17 mouse cellular contexts compared by ENCODE assay signal in genomic region chr8:26436236-26436635, GRCm38 (mm10).
"Had no signal": no experiment of that assay in that cellular context is flagged by ENCODE, and none has a peak within 500 bp of the region (broad histone marks: within the 10 kb centered on the region; RNA-seq: fewer than 3 reads in every experiment).

No protein-coding gene starts in this region.

- ATAC-seq: liver, embryonic 12.5 days; lung, postnatal 0 days; midbrain, embryonic 15.5 days had no signal

- H3K27ac ChIP-seq: liver, embryonic 12.5 days; liver, embryonic 14.5 days; lung, embryonic 15.5 days; macrophage; midbrain, embryonic 12.5 days; midbrain, embryonic 15.5 days; neural tube, embryonic 12.5 days; stomach, embryonic 15.5 days; stomach, postnatal 0 days had no signal

- H3K9ac ChIP-seq: liver, embryonic 12.5 days; liver, embryonic 14.5 days; lung, embryonic 15.5 days; midbrain, embryonic 12.5 days; midbrain, embryonic 15.5 days; neural tube, embryonic 12.5 days; stomach, embryonic 15.5 days had no signal

- H3K4me3 ChIP-seq: liver, embryonic 12.5 days; lung, embryonic 15.5 days; megakaryocyte, embryonic 14.5 days; midbrain, embryonic 12.5 days; midbrain, embryonic 15.5 days; neural tube, embryonic 12.5 days; stomach, embryonic 15.5 days had no signal

- H3K4me1 ChIP-seq: liver, embryonic 12.5 days; megakaryocyte, embryonic 14.5 days had no signal

- H3K9me3 ChIP-seq: liver, embryonic 12.5 days; lung, embryonic 15.5 days; midbrain, embryonic 12.5 days; midbrain, embryonic 15.5 days; neural tube, embryonic 12.5 days; stomach, embryonic 15.5 days had no signal

- H3K27me3 ChIP-seq: liver, embryonic 12.5 days; lung, embryonic 15.5 days; megakaryocyte, embryonic 14.5 days; midbrain, embryonic 12.5 days; midbrain, embryonic 15.5 days; neural tube, embryonic 12.5 days; stomach, embryonic 15.5 days had no signal

- H3K4me2 ChIP-seq: liver, embryonic 12.5 days; lung, embryonic 15.5 days; midbrain, embryonic 12.5 days; midbrain, embryonic 15.5 days; neural tube, embryonic 12.5 days; stomach, embryonic 15.5 days had no signal

- H3K36me3 ChIP-seq: liver, embryonic 12.5 days; lung, embryonic 15.5 days; midbrain, embryonic 12.5 days; midbrain, embryonic 15.5 days; neural tube, embryonic 12.5 days; stomach, embryonic 15.5 days had no signal

- DNase-seq: lung, adult 2 months; lung, postnatal 14 days; lung, postnatal 36 days; right cerebral cortex, postnatal 14 days; thymus, postnatal 14 days; thymus, postnatal 36 days had no signal
